Mouse (Mus musculus) liver, adult 2 months (tissue): ENCODE measurements around the gene Arhgap44.

ENCODE experiments used
- CTCF ChIP-seq: fragments of 200-500 bp; IDR thresholded peaks from 2 replicates; pipeline ENCODE4 v1.5.1; 2011; ENCODE audit warnings: low read depth, low read length, control low read depth
- POLR2A ChIP-seq: fragments of 200-500 bp; IDR thresholded peaks from 2 replicates; pipeline ENCODE4 v1.6.1; 2011; ENCODE audit warnings: low read length, control low read depth; ENCODE audit not compliant: insufficient read depth; ENCODE audit errors: extremely low read depth

DNA sequence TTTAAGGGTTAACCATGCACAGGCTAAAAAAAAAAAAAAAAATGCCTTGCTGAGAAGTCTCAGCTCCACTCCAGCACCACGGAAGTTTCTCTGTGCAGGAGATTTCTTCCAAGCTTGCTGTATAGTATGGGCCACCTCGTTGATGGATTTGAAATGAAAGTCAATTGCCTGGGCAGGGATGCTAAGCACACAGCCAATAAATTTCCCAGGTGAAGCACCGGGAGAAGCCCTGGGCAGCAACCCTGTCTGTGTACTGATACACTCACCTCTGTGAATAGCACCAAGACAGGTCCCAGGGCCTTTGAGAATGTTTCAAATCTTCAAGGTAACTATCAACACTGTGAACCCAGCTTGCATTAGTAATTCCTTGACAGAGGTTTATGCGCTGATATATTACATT, 50.7 kb downstream of the Arhgap44 start:
- TF ChIP-seq POLR2A (no peak), CTCF (no peak)
